Mouse (Mus musculus) heart, postnatal 0 days (tissue): ENCODE measurements around the gene Vps52.

Experiments used
- CTCF ChIP-seq: IDR thresholded peaks from 2 replicates; pipeline ENCODE4 v1.5.1; 2016; ENCODE audit warnings: antibody characterized with exemption, control low read depth, low read depth
- EP300 ChIP-seq: IDR thresholded peaks from 2 replicates; pipeline ENCODE4 v1.6.1; 2016; ENCODE audit warnings: antibody characterized with exemption, low read depth

- TF ChIP-seq CTCF (no peak), EP300 (no peak)
Measured at GRCm38 (mm10) chr17:33910346-33911051, 45.1 kb upstream of the Vps52 start.
